13 mouse cellular contexts compared by ENCODE assay signal in the genomic region with DNA sequence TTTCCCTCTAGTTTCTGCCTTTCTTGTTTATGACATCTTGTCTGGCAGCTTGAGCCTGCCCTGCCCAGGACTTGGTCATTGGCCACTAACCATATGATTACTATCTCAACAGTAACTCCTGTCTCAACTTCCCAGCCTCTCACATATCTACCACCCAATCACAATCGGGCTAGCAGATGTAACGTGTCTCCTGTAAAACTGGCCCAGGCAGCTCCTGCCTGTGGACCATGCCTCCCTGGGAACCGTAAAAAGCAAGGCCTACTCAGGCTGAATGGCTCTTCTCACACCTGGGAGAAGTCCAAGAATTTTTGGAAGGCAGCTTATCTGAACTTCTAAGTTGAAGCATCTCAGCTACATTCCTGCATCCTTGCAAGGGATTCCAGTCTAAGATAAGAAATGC. TPM values are rescaled to one million over a fixed set of nuclear protein-coding genes. Genes with fewer than 3 reads are reported as not detected.
DNase-seq lines count a peak whose midpoint lies in the region; ATAC-seq and TF ChIP-seq lines count a peak whose summit lies in the region.
"Had no signal": no experiment of that assay in that cellular context is flagged by ENCODE, and none has a peak within 500 bp of the region (broad histone marks: within the 10 kb centered on the region; RNA-seq: fewer than 3 reads in every experiment).

No protein-coding gene starts in this region.

- 0 out of 2 replicates have a peak, but pooled peaks have one; percentile 49 for ATAC-seq in kidney, embryonic 15.5 days (replicated peaks; ENCODE audit: low FRiP score)
- ATAC-seq in lung, embryonic 14.5 days (ENCODE audit: insufficient read depth): peak; percentile 93
- ATAC-seq in stomach, embryonic 15.5 days (ENCODE audit: insufficient read depth, low FRiP score, low read depth): 0 out of 2 replicates have a peak, but pooled peaks have one; percentile 24
- ATAC-seq in midbrain, embryonic 13.5 days: no peak

- no peak for TF ChIP-seq CTCF in lung, embryonic 14.5 days (IDR thresholded peaks at IDR 0.05; ENCODE audit: low read depth)

- 22% methylated on average over 3 of the region's 3 CpGs for WGBS in kidney, embryonic 15.5 days
- 12% methylated on average over 3 of the region's 3 CpGs for WGBS in lung, embryonic 14.5 days
- WGBS in stomach, embryonic 15.5 days: 33% methylated on average over 3 of the region's 3 CpGs
- 85% methylated on average over 3 of the region's 3 CpGs for WGBS in midbrain, embryonic 13.5 days

- no peak overlapping the region for H3K4me2 ChIP-seq in kidney, embryonic 15.5 days
- no peak overlapping the region for H3K4me2 ChIP-seq in lung, embryonic 14.5 days
- H3K4me2 ChIP-seq in stomach, embryonic 15.5 days: no peak overlapping the region
- no peak overlapping the region for H3K4me2 ChIP-seq in midbrain, embryonic 13.5 days (replicated peaks)
- H3K4me2 ChIP-seq: neural tube, embryonic 13.5 days had no signal

- H3K9ac ChIP-seq in kidney, embryonic 15.5 days: no peak overlapping the region
- no peak overlapping the region for H3K9ac ChIP-seq in lung, embryonic 14.5 days
- H3K9ac ChIP-seq in stomach, embryonic 15.5 days: no peak overlapping the region
- H3K9ac ChIP-seq in midbrain, embryonic 13.5 days (replicated peaks): no peak overlapping the region
- H3K9ac ChIP-seq: liver, embryonic 14.5 days; neural tube, embryonic 13.5 days had no signal

- no peak overlapping the region for H3K4me3 ChIP-seq in kidney, embryonic 15.5 days (replicated peaks)
- no peak overlapping the region for H3K4me3 ChIP-seq in lung, embryonic 14.5 days (ENCODE audit: low read depth, low read length)
- H3K4me3 ChIP-seq in stomach, embryonic 15.5 days (replicated peaks): no peak overlapping the region
- no peak overlapping the region for H3K4me3 ChIP-seq in midbrain, embryonic 13.5 days (replicated peaks)
- H3K4me3 ChIP-seq: embryonic facial prominence, embryonic 10.5 days; neural tube, embryonic 13.5 days had no signal

- no peaks in the 10 kb centered on the region for H3K9me3 ChIP-seq in kidney, embryonic 15.5 days (replicated peaks)
- H3K9me3 ChIP-seq in lung, embryonic 14.5 days (ENCODE audit: low read depth, low read length): no peaks in the 10 kb centered on the region
- H3K9me3 ChIP-seq in stomach, embryonic 15.5 days: no peaks in the 10 kb centered on the region
- H3K9me3 ChIP-seq in midbrain, embryonic 13.5 days: no peaks in the 10 kb centered on the region
- H3K9me3 ChIP-seq: embryonic facial prominence, embryonic 10.5 days; neural tube, embryonic 13.5 days had no signal

- no peaks in the 10 kb centered on the region for H3K36me3 ChIP-seq in kidney, embryonic 15.5 days
- no peaks in the 10 kb centered on the region for H3K36me3 ChIP-seq in lung, embryonic 14.5 days (ENCODE audit: insufficient read depth)
- no peaks in the 10 kb centered on the region for H3K36me3 ChIP-seq in stomach, embryonic 15.5 days
- no peaks in the 10 kb centered on the region for H3K36me3 ChIP-seq in midbrain, embryonic 13.5 days
- H3K36me3 ChIP-seq: embryonic facial prominence, embryonic 10.5 days; neural tube, embryonic 13.5 days had no signal

- H3K27ac ChIP-seq in kidney, embryonic 15.5 days: 0 out of 2 replicates have a peak overlapping the region, but pooled peaks have one; percentile 7
- H3K27ac ChIP-seq in lung, embryonic 14.5 days (ENCODE audit: low read depth): peak overlapping the region; percentile 92
- H3K27ac ChIP-seq in stomach, embryonic 15.5 days: peak overlapping the region; percentile 74
- no peak overlapping the region for H3K27ac ChIP-seq in midbrain, embryonic 13.5 days
- H3K27ac ChIP-seq: embryonic facial prominence, embryonic 10.5 days; liver, embryonic 14.5 days; neural tube, embryonic 13.5 days had no signal

- H3K4me1 ChIP-seq in kidney, embryonic 15.5 days: peaks cover 20% of the 10 kb centered on the region
- H3K4me1 ChIP-seq in lung, embryonic 14.5 days (ENCODE audit: insufficient read depth): peaks cover 18% of the 10 kb centered on the region
- H3K4me1 ChIP-seq in stomach, embryonic 15.5 days: peaks cover 15% of the 10 kb centered on the region
- H3K4me1 ChIP-seq in midbrain, embryonic 13.5 days (replicated peaks): no peaks in the 10 kb centered on the region

- peak; percentile 6 for DNase-seq in adrenal gland, postnatal 14 days
- no peak for DNase-seq in adrenal gland, postnatal 36 days
- DNase-seq in kidney, postnatal 14 days: no peak
- DNase-seq in lung, embryonic 14.5 days: peak; percentile 86
- no peak for DNase-seq in adrenal gland, postnatal 10 days
- DNase-seq: cerebellum, adult 9-10 months; gastrocnemius, postnatal 36 days had no signal

- no peaks in the 10 kb centered on the region for H3K27me3 ChIP-seq in kidney, embryonic 15.5 days
- no peaks in the 10 kb centered on the region for H3K27me3 ChIP-seq in lung, embryonic 14.5 days (ENCODE audit: insufficient read depth, low read length)
- H3K27me3 ChIP-seq in stomach, embryonic 15.5 days (replicated peaks): no peaks in the 10 kb centered on the region
- H3K27me3 ChIP-seq in midbrain, embryonic 13.5 days: no peaks in the 10 kb centered on the region
- H3K27me3 ChIP-seq: neural tube, embryonic 13.5 days had no signal

RNA-seq across cellular contexts. Expression of a gene that starts 10.2 kb away (rescaled TPM):
- total RNA-seq in adrenal gland, postnatal 14 days (2021): 23.0 and 23.6 TPM in 2 replicates
- 10 to 100 TPM; 19.9 to 20.2 TPM for total RNA-seq in adrenal gland, postnatal 36 days (2021)
- polyA plus RNA-seq in kidney, embryonic 15.5 days (2015; fragmentation: Nextera tagmentation; extraction: Ambion mirVana): 27.2 and 27.8 TPM in 2 replicates
- 29.0 and 29.1 TPM in 2 replicates for polyA plus RNA-seq in lung, embryonic 14.5 days (2014; fragmentation: Nextera tagmentation; extraction: Ambion mirVana)
- 19.9 and 23.1 TPM in 2 replicates for polyA plus RNA-seq in stomach, embryonic 15.5 days (2015; fragmentation: Nextera tagmentation; extraction: Ambion mirVana)
- 24.0 and 25.7 TPM in 2 replicates for polyA plus RNA-seq in midbrain, embryonic 13.5 days (2015; fragmentation: Nextera tagmentation; extraction: Ambion mirVana)
- 10 to 100 TPM; 21.2 to 21.9 TPM for total RNA-seq in adrenal gland, postnatal 10 days (2021)

RNA-seq across cellular contexts. Expression of a gene that starts 57.4 kb away (rescaled TPM):
- 33.2 and 35.1 TPM in 2 replicates for total RNA-seq in adrenal gland, postnatal 14 days (2021)
- 10 to 100 TPM; 34.5 to 44.1 TPM for total RNA-seq in adrenal gland, postnatal 36 days (2021)
- polyA plus RNA-seq in kidney, embryonic 15.5 days (2015; fragmentation: Nextera tagmentation; extraction: Ambion mirVana): 18.1 and 18.4 TPM in 2 replicates
- polyA plus RNA-seq in lung, embryonic 14.5 days (2014; fragmentation: Nextera tagmentation; extraction: Ambion mirVana): 23.1 and 27.2 TPM in 2 replicates
- polyA plus RNA-seq in stomach, embryonic 15.5 days (2015; fragmentation: Nextera tagmentation; extraction: Ambion mirVana): 15.3 and 15.9 TPM in 2 replicates
- 27.3 and 29.8 TPM in 2 replicates for polyA plus RNA-seq in midbrain, embryonic 13.5 days (2015; fragmentation: Nextera tagmentation; extraction: Ambion mirVana)
- 10 to 100 TPM; 28.9 to 33.9 TPM for total RNA-seq in adrenal gland, postnatal 10 days (2021)

Comparison
In these comparisons a context has a peak if more than half of its experiments do, and no peak if none do; other contexts are left out.
1. DNase-seq: peak in adrenal gland, postnatal 14 days (single experiment) and lung, embryonic 14.5 days (single experiment); none in adrenal gland, postnatal 36 days (0 of 2), kidney, postnatal 14 days (single experiment) and adrenal gland, postnatal 10 days (single experiment).